Mouse (Mus musculus): Measurements from ENCODE around the gene Tlr2. TPM values are rescaled to one million over a fixed set of nuclear protein-coding genes. Genes with fewer than 3 reads are reported as not detected.

Gene Tlr2
- polyA plus RNA-seq, 1 experiment from 2014 or later = 4.4 TPM

- Histone ChIP-seq H3K4me1 (no peaks in the 10 kb centered on the region), H3K4me3 (replicated peaks) (no peak overlapping the region), H3K9me3 (no peaks in the 10 kb centered on the region), H3K27ac (no peak overlapping the region), H3K9ac (no peak overlapping the region), H3K36me3 (no peaks in the 10 kb centered on the region), H3K4me2 (no peak overlapping the region), H3K27me3 (replicated peaks) (no peaks in the 10 kb centered on the region)
- no peak for ATAC-seq (ENCODE audit: insufficient read depth, low FRiP score, low read depth)
- WGBS = 84% methylated on average over 4 of the region's 4 CpGs
Observed at GRCm38 (mm10) chr3:83816372-83816925, 25.1 kb downstream of the Tlr2 start.

DNA sequence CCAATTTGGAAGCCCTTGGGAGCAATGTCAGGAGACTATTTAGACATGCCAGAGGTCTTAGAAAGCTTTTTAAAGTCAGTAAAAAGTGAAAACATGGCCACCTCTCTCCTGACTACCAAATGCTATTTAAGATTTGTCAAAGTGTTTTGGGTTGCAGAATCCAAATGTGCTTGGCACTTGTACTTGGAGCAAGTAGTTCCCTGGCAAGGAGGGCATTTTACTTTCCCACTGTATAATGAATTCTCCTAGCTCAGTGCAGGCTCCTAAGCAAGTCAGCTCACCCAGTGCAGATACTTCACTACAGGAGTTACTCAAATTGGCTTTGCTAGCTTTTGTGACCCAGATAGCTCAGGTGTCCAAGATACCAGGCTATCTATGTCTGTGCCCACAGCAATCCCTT, 28.7 kb downstream of the Tlr2 start:
- Histone ChIP-seq H3K9ac (no peak overlapping the region), H3K4me2 (no peak overlapping the region), H3K4me3 (replicated peaks) (no peak overlapping the region), H3K27me3 (replicated peaks) (no peaks in the 10 kb centered on the region), H3K36me3 (no peaks in the 10 kb centered on the region), H3K4me1 (no peaks in the 10 kb centered on the region), H3K9me3 (no peaks in the 10 kb centered on the region), H3K27ac (no peak overlapping the region)
- ATAC-seq (ENCODE audit: insufficient read depth, low FRiP score, low read depth) = no peak

- no peak overlapping the region for H3K4me2 ChIP-seq
- no peak for ATAC-seq (ENCODE audit: insufficient read depth, low FRiP score, low read depth)
- no peaks in the 10 kb centered on the region for H3K36me3 ChIP-seq
- H3K27ac ChIP-seq = no peak overlapping the region
- no peaks in the 10 kb centered on the region for H3K27me3 ChIP-seq (replicated peaks)
- H3K4me1 ChIP-seq = no peaks in the 10 kb centered on the region
- H3K9ac ChIP-seq = no peak overlapping the region
- H3K9me3 ChIP-seq = no peaks in the 10 kb centered on the region
- WGBS = 58% methylated on average over 7 of the region's 7 CpGs
- no peak overlapping the region for H3K4me3 ChIP-seq (replicated peaks)
Observed at GRCm38 (mm10) chr3:83811987-83812386, 29.6 kb downstream of the Tlr2 start.

DNA sequence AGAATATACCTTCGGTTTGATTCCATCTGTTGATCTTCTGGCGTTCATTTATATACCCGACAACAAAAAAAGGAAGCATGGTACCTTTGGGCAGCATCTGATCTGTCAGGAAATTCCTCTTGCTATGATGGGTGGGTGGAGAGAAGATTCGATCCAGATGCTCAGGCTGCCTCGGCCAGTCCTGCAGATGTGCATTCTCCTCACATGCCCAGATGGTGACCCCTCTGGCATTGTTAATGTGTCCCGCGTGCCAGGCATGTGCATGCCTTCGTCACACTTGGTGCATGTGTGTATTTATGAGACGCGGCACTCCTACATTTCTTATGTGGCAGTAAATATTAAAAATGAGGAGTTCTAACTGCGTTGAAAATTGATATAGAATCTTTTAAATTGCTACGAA, 33.1 kb downstream of the Tlr2 start:
- H3K36me3 ChIP-seq = no peaks in the 10 kb centered on the region
- H3K4me3 ChIP-seq (replicated peaks) = no peak overlapping the region
- no peaks in the 10 kb centered on the region for H3K4me1 ChIP-seq
- 81% methylated on average over 12 of the region's 12 CpGs for WGBS
- H3K4me2 ChIP-seq = no peak overlapping the region
- no peaks in the 10 kb centered on the region for H3K9me3 ChIP-seq
- no peak overlapping the region for H3K9ac ChIP-seq
- no peaks in the 10 kb centered on the region for H3K27me3 ChIP-seq (replicated peaks)
- ATAC-seq (ENCODE audit: insufficient read depth, low FRiP score, low read depth) = no peak
- H3K27ac ChIP-seq = no peak overlapping the region

DNA sequence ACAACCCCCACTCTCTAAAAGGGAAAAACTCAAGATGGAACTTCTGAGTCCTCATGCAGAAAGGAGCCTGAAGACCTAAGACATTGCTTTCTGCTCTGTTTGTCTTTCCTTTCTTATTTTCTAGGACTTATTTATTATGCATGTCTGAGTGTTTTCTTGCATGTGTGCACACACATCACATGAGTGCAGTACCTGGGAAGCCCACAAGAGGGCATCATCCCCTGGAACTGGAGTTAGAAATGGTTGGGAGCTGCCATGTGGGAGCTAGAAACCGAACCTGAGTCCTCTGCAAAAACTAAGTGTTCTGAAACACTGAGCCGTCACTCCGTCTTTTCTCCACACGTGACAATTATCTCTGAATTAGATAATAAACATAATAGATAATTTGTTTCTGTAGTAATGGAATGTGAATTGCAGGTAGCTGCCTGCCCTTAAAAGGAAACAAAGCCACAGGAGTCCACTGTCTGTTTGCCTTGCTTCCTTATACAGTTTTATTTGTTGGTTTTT, 39.9 kb downstream of the Tlr2 start:
- 94% methylated on average over 4 of the region's 4 CpGs for WGBS
- H3K4me3 ChIP-seq (replicated peaks) = no peak overlapping the region
- no peak for ATAC-seq (ENCODE audit: insufficient read depth, low FRiP score, low read depth)
- H3K36me3 ChIP-seq = no peaks in the 10 kb centered on the region
- H3K27ac ChIP-seq = no peak overlapping the region
- H3K4me2 ChIP-seq = no peak overlapping the region
- no peaks in the 10 kb centered on the region for H3K4me1 ChIP-seq
- H3K27me3 ChIP-seq (replicated peaks) = no peaks in the 10 kb centered on the region
- H3K9me3 ChIP-seq = no peaks in the 10 kb centered on the region
- H3K9ac ChIP-seq = no peak overlapping the region

GRCm38 (mm10) chr3:83799486-83799885, 42.1 kb downstream of the Tlr2 start:
- no peaks in the 10 kb centered on the region for H3K36me3 ChIP-seq
- H3K4me3 ChIP-seq (replicated peaks) = no peak overlapping the region
- no peaks in the 10 kb centered on the region for H3K27me3 ChIP-seq (replicated peaks)
- no peak overlapping the region for H3K9ac ChIP-seq
- ATAC-seq (ENCODE audit: insufficient read depth, low FRiP score, low read depth) = no peak
- H3K4me1 ChIP-seq = no peaks in the 10 kb centered on the region
- no peak overlapping the region for H3K4me2 ChIP-seq
- WGBS = 73% methylated on average over 7 of the region's 7 CpGs
- no peaks in the 10 kb centered on the region for H3K9me3 ChIP-seq
- no peak overlapping the region for H3K27ac ChIP-seq

- ATAC-seq (ENCODE audit: insufficient read depth, low FRiP score, low read depth) = peak; percentile 22; the same call in 1 of the 2 replicates
- H3K4me2 ChIP-seq = no peak overlapping the region
- H3K4me3 ChIP-seq (replicated peaks) = no peak overlapping the region
- H3K9ac ChIP-seq = no peak overlapping the region
- 7% methylated on average over 10 of the region's 10 CpGs for WGBS
- no peaks in the 10 kb centered on the region for H3K4me1 ChIP-seq
- no peaks in the 10 kb centered on the region for H3K27me3 ChIP-seq (replicated peaks)
- no peaks in the 10 kb centered on the region for H3K36me3 ChIP-seq
- H3K9me3 ChIP-seq = no peaks in the 10 kb centered on the region
- no peak overlapping the region for H3K27ac ChIP-seq
Observed at GRCm38 (mm10) chr3:83797828-83798227, 43.7 kb downstream of the Tlr2 start.

- H3K27me3 ChIP-seq (replicated peaks) = no peaks in the 10 kb centered on the region
- no peak overlapping the region for H3K27ac ChIP-seq
- H3K9me3 ChIP-seq = no peaks in the 10 kb centered on the region
- no peaks in the 10 kb centered on the region for H3K4me1 ChIP-seq
- H3K4me2 ChIP-seq = no peak overlapping the region
- H3K4me3 ChIP-seq (replicated peaks) = no peak overlapping the region
- ATAC-seq (ENCODE audit: insufficient read depth, low FRiP score, low read depth) = no peak
- H3K36me3 ChIP-seq = no peaks in the 10 kb centered on the region
- no peak overlapping the region for H3K9ac ChIP-seq
- WGBS = 67% methylated on average over 6 of the region's 6 CpGs
Observed at GRCm38 (mm10) chr3:83797098-83797497, 44.5 kb downstream of the Tlr2 start.

DNA sequence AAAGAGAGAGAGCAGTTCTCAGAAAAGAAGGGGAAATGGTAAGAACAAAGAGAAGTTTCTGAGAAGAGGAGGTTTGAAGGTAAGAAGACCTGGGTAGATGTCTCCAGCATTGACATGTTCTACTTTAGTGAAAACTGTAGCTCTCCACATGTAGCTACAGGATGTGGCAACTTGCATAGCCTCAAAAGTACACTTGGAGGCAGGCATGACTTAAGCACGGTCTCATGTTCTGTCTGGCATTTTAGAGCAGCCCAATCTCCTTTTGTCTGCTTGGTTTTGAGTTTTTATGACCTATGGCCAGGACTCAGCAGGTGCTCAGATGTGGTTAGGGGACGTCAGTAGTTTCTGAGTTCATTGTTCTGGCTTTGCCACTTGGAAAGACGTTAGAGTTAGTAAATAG, 50.1 kb downstream of the Tlr2 start:
- Histone ChIP-seq H3K9me3 (no peaks in the 10 kb centered on the region), H3K4me2 (no peak overlapping the region), H3K27me3 (replicated peaks) (no peaks in the 10 kb centered on the region), H3K9ac (no peak overlapping the region), H3K4me1 (no peaks in the 10 kb centered on the region), H3K27ac (no peak overlapping the region), H3K4me3 (replicated peaks) (no peak overlapping the region), H3K36me3 (no peaks in the 10 kb centered on the region)
- no peak for ATAC-seq (ENCODE audit: insufficient read depth, low FRiP score, low read depth)
- 78% methylated on average over 3 of the region's 3 CpGs for WGBS

DNA sequence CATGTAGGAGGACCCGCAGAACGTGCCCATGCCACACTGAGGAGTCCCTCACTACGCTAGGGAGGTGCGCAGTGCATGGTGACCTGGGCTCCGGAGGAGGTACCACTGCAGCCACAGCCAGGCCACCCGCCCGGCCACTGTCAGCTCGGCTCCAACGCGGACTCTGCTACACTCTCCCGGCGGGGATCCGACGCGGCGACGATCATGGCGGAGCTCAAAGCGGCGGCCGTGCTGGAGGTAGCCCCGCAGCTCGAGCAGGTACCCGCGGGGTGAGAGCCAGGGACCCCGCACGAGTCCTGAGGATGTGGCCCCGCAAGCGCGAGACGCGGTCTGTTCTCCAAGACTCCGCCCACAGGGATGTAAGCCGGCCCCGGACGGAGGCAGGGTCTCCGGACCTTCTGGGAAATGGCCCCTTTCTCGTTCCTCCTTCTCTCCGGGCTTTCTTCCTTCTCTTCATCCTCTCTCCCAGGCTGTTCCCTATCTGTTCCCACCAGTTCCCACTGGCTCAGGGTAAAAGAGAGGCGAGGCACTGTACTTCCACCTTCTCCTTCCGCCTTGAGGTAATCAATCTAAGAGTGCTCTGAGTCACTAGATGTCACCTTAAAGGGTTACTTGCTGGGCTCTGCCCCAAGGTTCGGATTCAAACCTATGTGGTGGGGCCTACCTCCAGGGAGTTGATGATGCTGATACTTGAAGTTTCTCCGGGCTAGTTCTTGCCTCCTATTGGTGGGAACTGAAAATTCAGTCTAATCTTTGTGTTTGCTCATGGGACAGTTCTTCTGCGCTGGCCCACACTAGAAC, 51.7 kb downstream of the Tlr2 start:
- ATAC-seq (ENCODE audit: insufficient read depth, low FRiP score, low read depth) = peak; percentile 67
- H3K4me2 ChIP-seq = peak overlapping the region; percentile 90

DNA sequence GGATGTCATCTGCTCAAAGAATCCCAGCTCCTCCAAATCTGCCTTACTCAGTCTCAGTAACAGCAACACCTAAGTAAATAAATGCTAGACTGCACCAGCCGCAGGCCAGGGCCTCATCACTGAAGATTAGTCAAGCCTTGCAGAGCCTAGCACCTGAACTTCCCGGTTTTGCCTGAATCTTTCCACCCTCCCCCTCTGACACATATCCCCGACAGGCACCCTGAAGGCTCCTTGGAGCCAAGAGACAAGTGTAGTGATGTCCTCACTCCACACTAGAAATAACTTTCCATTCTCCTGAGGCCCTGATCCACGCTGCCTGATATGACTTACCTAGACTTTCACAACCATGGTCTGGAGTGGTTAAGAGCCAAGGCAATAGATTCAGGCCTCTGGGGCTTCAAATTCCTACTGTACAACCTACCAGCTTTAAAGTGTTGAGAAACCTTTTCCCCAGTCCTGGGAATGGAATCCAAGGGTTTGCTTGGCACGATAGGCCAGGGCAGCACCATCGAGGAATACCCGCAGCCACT, 53.7 kb downstream of the Tlr2 start:
- peaks cover 11% of the 10 kb centered on the region for H3K4me1 ChIP-seq
- no peaks in the 10 kb centered on the region for H3K9me3 ChIP-seq
- H3K27me3 ChIP-seq (replicated peaks) = no peaks in the 10 kb centered on the region
- H3K9ac ChIP-seq = no peak overlapping the region
- H3K4me3 ChIP-seq (replicated peaks) = no peak overlapping the region
- 81% methylated on average over 7 of the region's 7 CpGs for WGBS
- no peaks in the 10 kb centered on the region for H3K36me3 ChIP-seq
- ATAC-seq (ENCODE audit: insufficient read depth, low FRiP score, low read depth) = no peak
- no peak overlapping the region for H3K27ac ChIP-seq
- no peak overlapping the region for H3K4me2 ChIP-seq

More for the DNA sequence above, 51.7 kb downstream of the Tlr2 start:
- Histone ChIP-seq H3K27me3 (replicated peaks) (no peaks in the 10 kb centered on the region), H3K36me3 (no peaks in the 10 kb centered on the region), H3K4me3 (replicated peaks) (peak overlapping the region; percentile 66), H3K9me3 (no peaks in the 10 kb centered on the region), H3K27ac (peak overlapping the region; percentile 49; the same call in 1 of the 2 replicates), H3K9ac (peak overlapping the region; percentile 50), H3K4me1 (peaks cover under 1% of the 10 kb centered on the region; the same call in 1 of the 2 replicates)
- WGBS = 2% methylated on average over 44 of the region's 44 CpGs

- Histone ChIP-seq H3K4me2 (no peak overlapping the region), H3K27ac (no peak overlapping the region), H3K4me1 (peaks cover 11% of the 10 kb centered on the region), H3K4me3 (replicated peaks) (no peak overlapping the region), H3K9ac (no peak overlapping the region), H3K36me3 (no peaks in the 10 kb centered on the region), H3K9me3 (no peaks in the 10 kb centered on the region), H3K27me3 (replicated peaks) (no peaks in the 10 kb centered on the region)
- ATAC-seq (ENCODE audit: insufficient read depth, low FRiP score, low read depth) = no peak
- 91% methylated on average over 2 of the region's 2 CpGs for WGBS
Observed at GRCm38 (mm10) chr3:83787086-83787485, 54.5 kb downstream of the Tlr2 start.

Measured in stomach, embryonic 15.5 days (tissue).